Comparison of ENCODE assay signal across 9 mouse cellular contexts in the genomic region with DNA sequence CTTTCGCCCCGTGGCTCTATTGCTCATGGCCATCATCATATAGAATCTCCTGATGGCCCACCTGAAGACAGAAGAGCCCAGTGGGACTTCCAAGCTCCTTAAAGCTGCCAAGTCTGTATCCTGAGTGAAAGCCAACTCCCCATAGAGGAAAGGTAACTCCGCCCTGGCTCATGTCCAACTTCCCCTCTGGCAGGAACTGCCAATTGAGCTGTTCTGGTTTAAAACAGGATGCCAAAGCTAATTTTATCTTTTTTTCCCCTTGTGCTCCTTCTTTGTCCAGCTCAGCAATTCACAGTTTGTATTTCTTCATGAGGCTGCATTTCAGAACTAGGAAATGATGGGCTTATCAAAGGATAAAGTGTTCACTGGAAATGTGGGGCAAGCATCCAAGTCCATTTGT.
DNase-seq lines count a peak whose midpoint lies in the region; ATAC-seq lines count a peak whose summit lies in the region.
"Had no signal": no experiment of that assay in that cellular context is flagged by ENCODE, and none has a peak within 500 bp of the region (broad histone marks: within the 10 kb centered on the region; RNA-seq: fewer than 3 reads in every experiment).

No protein-coding gene starts in this region.

- no peak overlapping the region for H3K4me3 ChIP-seq in kidney, embryonic 15.5 days (replicated peaks)

- no peaks in the 10 kb centered on the region for H3K36me3 ChIP-seq in kidney, embryonic 15.5 days

- no peaks in the 10 kb centered on the region for H3K9me3 ChIP-seq in kidney, embryonic 15.5 days (replicated peaks)

- H3K9ac ChIP-seq in kidney, embryonic 15.5 days: no peak overlapping the region

- no peak; the same call in 1 of the 2 replicates for ATAC-seq in kidney, embryonic 15.5 days (replicated peaks; ENCODE audit: low FRiP score)

- no peaks in the 10 kb centered on the region for H3K4me1 ChIP-seq in kidney, embryonic 15.5 days

- intact Hi-C loops in heart, postnatal 36 days (cut with DNase I): no loop called here

- H3K4me2 ChIP-seq in kidney, embryonic 15.5 days: no peak overlapping the region

- WGBS in kidney, embryonic 15.5 days: 81% methylated on average over 3 of the region's 3 CpGs

- no peaks in the 10 kb centered on the region for H3K27me3 ChIP-seq in kidney, embryonic 15.5 days

- no peak overlapping the region for H3K27ac ChIP-seq in kidney, embryonic 15.5 days

- DNase-seq in kidney, adult 18-20 months: peak; percentile 5
- DNase-seq in adrenal gland, postnatal 25 days: peak; percentile 37
- peak; percentile 75 to 77 for DNase-seq in cerebellum, adult 18-20 months
- peak; percentile 1 to 27 for DNase-seq in heart, postnatal 36 days
- DNase-seq in embryo, embryonic 10 days (ENCODE audit: low spot score): no peak
- no peak for DNase-seq in thymus, postnatal 0 days (ENCODE audit: low spot score)
- DNase-seq in spleen, postnatal 36 days (ENCODE audit: low spot score in 2 of 2): no peak
- DNase-seq: layer of hippocampus, adult 9-11 months had no signal

Comparison
In these comparisons a context has a peak if more than half of its experiments do, and no peak if none do; other contexts are left out.
1. DNase-seq: peak in kidney, adult 18-20 months (single experiment), adrenal gland, postnatal 25 days (single experiment), cerebellum, adult 18-20 months (2 of 2) and heart, postnatal 36 days (2 of 2); none in embryo, embryonic 10 days (single experiment), thymus, postnatal 0 days (single experiment) and spleen, postnatal 36 days (0 of 2).